Mouse (Mus musculus) kidney, postnatal 25 days (tissue): ENCODE data around the gene Itga6.

ENCODE experiments used
- DNase-seq, 2 experiments: peaks; one replicate each; pipeline ENCODE4 v3.0.0; 2021; ENCODE audit warnings: mixed read lengths in 2 of 2

The Itga6 gene

DNA sequence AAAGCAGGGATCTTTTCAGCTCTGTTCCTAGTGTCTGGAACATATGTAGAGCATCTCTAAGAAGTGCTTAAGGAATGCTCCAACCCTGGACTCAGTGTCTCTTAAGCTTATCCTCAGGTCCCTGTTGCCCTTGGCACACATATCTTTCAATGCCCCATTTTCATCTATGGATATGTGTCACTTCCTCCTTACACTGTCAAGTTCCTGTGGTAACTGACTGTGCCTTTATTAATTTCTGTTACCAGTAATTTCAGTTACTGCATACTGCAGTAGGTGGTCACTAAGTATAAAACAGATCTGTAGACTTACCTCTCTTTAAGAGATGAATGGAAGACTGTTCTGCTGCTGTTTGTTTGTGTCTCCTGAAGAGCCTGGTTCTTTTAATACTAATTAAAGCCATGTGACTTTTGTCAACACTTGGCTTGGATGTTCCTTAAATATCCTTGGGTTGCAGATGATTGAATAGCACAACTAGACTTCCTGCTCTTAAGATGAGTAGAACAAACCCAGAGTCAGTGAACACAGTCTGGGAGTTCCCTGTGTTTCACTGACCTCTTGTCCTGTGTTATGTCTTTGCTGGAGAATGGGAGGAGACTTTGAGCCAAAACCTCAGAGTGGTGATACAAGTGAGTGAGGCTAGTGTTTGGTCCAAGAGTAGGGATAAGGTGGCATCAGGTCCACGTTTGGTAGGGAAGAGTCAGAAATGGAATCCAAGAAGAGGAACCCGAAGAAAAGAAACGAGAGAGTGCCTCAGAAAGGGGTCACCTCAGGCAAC, 19.7 kb downstream of the Itga6 start:
- no peak for DNase-seq

DNA sequence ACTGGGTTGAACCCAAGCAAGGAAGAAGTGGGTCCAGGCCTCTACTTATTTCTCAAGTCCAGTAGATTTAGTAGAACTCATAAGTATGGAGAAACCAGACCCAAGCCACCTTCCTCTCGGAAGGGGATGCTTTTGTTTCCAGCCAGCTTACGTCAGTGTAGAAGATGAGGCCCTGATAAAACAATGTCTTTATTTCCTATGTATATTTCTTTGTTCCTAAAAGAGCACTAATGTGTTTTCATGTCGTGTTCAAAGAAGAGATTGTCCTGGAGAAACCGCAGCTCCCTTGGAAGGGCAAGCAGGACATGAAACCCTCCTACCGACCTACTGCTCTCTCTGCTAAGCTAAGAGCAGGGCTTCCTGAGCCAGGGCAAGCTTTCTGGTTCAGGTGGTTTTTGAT, 20.6 kb downstream of the Itga6 start:
- no peak for DNase-seq

GRCm38 (mm10) chr2:71767019-71767610, 21.7 kb downstream of the Itga6 start:
- DNase-seq = no peak

DNA sequence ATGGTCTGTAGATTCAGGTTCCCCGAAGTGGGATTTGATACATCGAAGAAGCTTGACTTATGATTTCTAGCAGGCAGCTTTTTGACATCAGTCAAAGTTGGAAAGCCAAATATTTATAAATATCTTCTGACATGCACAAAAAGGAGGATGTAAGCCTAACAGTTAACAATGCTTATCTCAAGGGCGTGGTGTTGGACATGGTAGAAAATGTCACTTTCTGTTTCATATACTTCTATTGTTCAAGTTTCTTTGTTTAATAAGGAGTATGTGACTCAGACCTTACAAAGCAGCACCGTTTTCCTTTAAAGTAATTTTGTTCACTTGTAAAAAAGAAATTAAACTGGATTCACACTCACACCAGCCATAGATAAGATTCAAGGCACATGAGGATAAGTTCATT, 26.3 kb downstream of the Itga6 start:
- DNase-seq = no peak

DNA sequence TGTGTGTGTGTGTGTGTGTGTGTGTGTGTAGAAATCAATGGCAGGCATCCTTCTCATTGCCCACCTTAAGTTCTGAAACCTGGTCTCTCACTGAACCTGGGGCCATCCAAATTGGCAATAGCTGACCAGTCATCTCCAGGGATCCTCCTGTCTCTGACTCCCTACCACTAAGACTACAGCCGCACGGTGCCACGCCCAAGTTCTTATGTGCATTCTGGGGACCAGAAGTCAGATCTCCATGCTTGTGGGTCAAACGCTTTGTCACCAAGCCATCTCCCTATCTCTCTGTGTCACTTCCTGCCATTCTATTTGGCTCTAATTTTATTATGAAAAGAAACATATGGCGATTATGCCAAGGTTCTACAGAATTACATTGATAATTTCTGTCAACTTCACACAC, 28.3 kb downstream of the Itga6 start:
- DNase-seq = no peak

- DNase-seq = no peak
These were observed 29.0 kb downstream of the Itga6 start for GRCm38 (mm10) chr2:71774246-71774951.

GRCm38 (mm10) chr2:71775201-71775611, 29.8 kb downstream of the Itga6 start:
- DNase-seq = no peak

- no peak for DNase-seq
These were observed 34.0 kb downstream of the Itga6 start for GRCm38 (mm10) chr2:71779266-71779888.

DNA sequence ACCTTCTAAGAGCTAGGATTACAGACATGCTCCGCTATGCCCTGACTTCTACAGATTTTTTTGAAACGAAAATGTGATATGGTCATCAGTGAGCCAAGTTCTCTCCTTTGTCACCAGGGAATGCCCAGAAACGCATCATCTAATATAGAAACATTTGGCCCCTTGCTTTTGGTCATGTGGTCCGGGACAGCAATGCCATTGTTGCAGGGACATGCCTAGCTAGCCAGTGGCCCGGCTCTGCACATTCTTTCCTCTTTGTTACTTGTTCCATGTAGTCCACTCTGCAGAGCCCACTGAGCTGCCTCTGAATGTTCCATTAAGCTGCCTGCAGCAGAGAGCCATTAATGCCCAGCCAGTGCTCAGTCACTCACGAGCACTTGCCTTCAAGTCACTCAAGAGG, 34.6 kb downstream of the Itga6 start:
- DNase-seq = no peak

- no peak for DNase-seq
These were observed 39.8 kb downstream of the Itga6 start for GRCm38 (mm10) chr2:71785260-71785659.

DNA sequence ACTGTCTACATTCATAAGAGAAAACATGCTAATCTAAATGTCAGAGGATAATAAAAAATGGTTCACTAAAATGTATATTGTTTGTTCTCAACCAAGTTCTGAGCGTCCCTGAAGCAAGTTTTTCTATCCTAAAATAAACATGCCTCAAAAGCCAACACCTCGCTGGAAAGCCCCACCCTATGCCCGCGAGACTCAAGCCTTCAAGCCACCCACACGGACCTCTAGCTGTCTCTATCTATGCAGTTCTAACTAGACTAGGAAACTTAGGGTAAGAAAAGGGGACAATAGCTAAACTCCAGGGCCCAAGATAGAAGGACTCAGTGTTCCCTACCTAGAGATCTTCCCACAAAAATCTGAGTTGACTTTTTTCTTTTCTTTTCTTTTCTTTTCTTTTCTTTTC, 40.6 kb downstream of the Itga6 start:
- no peak for DNase-seq

DNA sequence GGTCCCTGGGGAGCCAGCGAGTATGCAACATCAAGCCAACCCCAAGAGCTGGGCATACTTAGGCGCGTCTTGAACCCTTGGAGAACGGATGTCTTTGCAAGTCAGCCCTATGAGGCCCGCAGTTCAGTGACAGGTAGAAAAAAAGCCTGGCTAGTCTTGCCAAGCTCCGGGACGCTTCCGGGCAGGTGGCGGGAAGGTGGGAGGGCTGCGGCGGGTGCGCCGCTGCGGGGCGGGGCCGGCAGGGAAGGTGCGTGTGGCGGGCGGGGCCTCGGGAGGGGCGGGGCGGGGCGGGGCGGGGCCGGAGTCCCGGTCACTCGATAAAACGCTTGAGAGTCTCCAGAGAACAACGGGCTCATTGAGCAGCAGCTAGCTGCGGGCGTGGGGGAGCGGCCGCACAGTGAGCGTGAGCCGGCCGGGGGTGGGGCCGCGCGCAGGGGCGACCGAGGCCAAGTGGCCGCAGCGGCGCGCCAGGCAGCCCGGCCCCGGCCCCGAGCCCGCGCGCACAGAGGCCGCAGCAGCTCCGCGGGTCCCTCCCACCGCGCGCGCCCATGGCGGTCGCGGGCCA, 41.3 kb downstream of the Itga6 start:
- peak; percentile 78 to 90 for DNase-seq

DNA sequence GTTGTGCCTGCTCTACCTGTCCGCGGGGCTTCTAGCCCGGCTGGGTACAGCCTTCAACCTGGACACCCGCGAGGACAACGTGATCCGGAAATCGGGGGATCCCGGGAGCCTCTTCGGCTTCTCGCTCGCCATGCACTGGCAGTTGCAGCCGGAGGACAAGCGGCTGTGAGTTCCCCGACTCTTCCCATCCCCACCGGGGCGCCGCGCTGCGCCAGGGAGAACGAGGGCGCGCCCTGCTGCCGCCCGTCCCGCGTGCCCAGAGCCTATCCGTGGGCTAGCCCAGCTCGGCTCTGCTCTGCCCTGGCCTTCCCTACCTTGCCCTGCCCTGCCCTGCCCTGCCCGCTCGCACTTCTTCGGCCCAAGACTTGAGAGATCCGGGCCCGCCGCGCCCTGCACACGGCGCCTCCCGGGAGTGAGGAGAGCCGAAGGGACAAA, 41.8 kb downstream of the Itga6 start:
- peak; percentile 43 to 79 for DNase-seq

DNA sequence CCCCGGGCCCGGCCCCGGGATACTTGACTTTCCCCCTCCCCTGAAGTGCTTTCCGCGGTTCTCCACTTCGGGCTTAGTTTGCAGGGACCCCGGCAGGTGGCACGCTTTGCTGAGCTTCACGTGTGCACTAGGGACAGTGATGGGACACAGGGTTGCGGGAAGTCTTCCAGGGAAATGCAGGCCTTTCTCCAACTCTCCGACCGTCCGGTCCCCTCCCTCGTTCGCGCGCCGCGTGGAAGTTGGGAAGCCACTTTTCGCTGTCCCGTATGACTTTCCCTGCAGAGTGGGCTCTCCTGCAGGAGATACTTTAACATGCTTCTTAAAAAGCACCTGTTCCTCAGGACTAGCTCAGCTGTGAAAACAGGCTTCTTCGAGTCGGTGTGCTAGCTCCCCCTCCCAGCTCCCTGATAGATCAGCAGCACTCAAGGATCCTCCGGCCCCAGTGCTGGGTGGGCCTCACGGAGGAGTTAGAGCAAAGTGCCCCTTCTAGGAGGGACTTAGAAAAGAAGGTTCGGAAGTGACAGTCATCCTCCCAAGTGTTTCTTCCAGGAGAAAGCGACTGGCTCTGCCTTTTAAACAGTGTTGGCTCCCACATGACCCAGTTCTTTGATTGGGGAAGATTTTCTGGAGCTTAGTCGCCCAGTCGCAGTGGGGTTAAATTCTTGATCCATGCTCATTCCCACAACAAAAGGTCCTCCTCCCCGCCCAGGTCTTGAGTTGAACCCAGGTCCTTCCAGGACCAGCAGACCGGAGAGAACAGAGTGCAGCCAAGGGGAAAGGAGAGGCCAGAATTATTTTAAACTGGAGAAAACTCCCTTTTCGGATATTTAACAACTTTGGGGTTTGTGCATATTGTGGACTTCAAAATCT, 42.4 kb downstream of the Itga6 start:
- peak; percentile 72 to 84 for DNase-seq

DNA sequence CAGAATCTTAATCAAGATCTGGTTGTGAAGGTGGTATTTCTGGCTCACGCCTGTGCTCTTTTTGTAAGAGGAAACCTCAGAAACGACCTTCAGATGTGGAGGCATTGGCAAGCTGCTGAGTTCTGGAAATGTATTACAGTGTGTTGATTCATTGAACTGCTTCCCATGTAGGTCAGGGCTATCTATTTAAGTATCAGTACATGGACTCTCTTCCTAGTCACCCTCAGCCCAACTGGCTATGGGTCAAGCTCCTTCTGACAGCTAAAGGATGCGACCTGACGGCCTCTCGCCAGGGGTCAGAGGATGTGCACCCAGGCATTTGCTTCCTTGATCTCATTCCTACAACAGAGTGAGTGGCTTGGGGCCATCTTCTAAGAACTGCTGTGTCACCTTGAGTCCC, 45.3 kb downstream of the Itga6 start:
- peak; percentile 73 to 89 for DNase-seq

- DNase-seq = no peak
These were observed 45.8 kb downstream of the Itga6 start for GRCm38 (mm10) chr2:71791203-71791602.

GRCm38 (mm10) chr2:71794139-71794538, 48.7 kb downstream of the Itga6 start:
- no peak for DNase-seq

- peak; percentile 45 to 61 for DNase-seq
These were observed 51.4 kb downstream of the Itga6 start for GRCm38 (mm10) chr2:71796787-71797186.

DNA sequence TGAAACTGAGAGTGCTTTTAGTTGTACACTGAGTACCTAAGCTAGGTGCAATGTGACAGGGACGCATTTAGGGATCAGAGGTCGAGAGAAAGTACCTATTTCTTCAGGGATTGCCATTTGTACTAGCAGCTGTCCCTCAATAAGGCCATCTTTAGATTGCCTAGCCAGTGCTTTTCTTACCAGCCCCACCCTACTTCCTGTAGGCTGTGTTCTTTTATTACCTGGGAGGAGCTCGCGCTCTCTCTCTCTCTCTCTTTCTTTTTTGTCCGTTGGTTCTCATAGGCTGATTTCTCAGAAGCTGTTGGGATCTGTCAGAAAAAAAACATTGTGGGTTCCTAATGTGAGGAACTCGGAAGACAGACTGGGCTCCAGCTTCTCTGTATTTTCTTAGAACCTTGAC, 55.4 kb downstream of the Itga6 start:
- no peak for DNase-seq

- DNase-seq = peak; percentile 32 to 60
These were observed 56.3 kb downstream of the Itga6 start for GRCm38 (mm10) chr2:71801691-71802090.

DNA sequence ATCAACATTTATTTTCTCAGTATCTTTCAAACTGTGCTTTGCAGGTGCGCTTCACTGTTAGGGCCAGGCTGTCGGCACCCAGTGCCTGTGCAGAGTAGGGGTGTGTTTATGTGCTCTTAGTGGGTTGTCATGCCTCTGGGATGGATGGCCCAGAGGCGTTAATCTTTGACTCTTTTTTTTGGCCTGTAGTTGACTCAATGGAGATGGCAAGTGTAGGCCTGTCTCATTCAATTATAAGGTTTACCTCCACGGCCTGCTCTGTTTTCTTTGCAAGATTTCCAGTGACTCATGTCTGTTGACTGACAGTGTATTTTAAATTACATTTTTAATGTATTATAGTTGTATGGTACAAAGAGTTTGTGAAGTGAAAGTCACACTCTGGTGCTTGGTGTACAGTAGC, 56.7 kb downstream of the Itga6 start:
- DNase-seq = no peak

GRCm38 (mm10) chr2:71805120-71805519, 59.7 kb downstream of the Itga6 start:
- DNase-seq = peak; percentile 46 to 75
